Mouse (Mus musculus): Measurements from ENCODE around the gene Olfr1308. TPM values are rescaled to one million over a fixed set of nuclear protein-coding genes. Genes with fewer than 3 reads are reported as not detected.

Gene Olfr1308
- not detected in 2 replicates for polyA plus RNA-seq (2014; fragmentation: Nextera tagmentation; extraction: Ambion mirVana)

DNA sequence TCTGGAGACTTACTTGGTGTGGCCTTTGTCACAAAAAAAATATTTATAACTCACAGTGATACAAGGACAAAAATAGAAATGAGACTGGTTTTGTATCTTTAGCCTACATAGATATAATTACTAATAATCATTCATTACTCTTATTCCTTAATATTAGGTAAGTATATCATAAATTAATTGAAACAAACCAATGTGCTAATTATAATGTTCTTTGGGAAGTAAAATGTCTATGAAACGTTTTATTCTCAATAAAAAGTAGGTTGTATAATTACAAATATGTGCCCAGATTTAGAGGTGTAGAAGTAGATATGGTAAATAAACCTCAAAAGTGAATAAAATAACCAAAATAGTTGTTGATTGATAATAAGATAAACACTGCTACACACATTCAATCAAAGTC lies at the start of gene Olfr1308:
TSS of gene Olfr1308 (minus strand) at position 101 of the 400 bp plus-strand sequence.
- Histone ChIP-seq H3K9me3 (ENCODE audit: control insufficient read depth, low read length) (no peaks in the 10 kb centered on the region), H3K27me3 (ENCODE audit: control insufficient read depth, insufficient read depth, low read length) (no peaks in the 10 kb centered on the region), H3K4me3 (ENCODE audit: low read depth, low read length) (no peak within 1 kb of the TSS), H3K36me3 (ENCODE audit: control insufficient read depth, insufficient read depth, low read length) (no peaks in the 10 kb centered on the region), H3K4me2 (replicated peaks; ENCODE audit: low read depth, low read length) (no peak within 1 kb of the TSS), H3K4me1 (replicated peaks; ENCODE audit: control insufficient read depth, insufficient read depth, low read length) (no peaks in the 10 kb centered on the region), H3K27ac (ENCODE audit: low read depth, low read length) (no peak within 1 kb of the TSS), H3K9ac (ENCODE audit: low read depth, low read length) (no peak within 1 kb of the TSS)
- 57% methylated on average over 1 of the region's 1 CpGs for WGBS
- DNase-seq (ENCODE audit: low spot score) (no peak), ATAC-seq (ENCODE audit: low FRiP score) (no peak)

GRCm38 (mm10) chr2:112012608-112013007 lies 47.9 kb upstream of the Olfr1308 start, which contains the start of gene Olfr1310:
Gene Olfr1310, minus strand, starts transcription at chr2:112012708.
- Histone ChIP-seq H3K36me3 (ENCODE audit: control insufficient read depth, insufficient read depth, low read length) (no peaks in the 10 kb centered on the region), H3K27ac (ENCODE audit: low read depth, low read length) (no peak within 1 kb of the TSS), H3K4me2 (replicated peaks; ENCODE audit: low read depth, low read length) (no peak within 1 kb of the TSS), H3K4me1 (replicated peaks; ENCODE audit: control insufficient read depth, insufficient read depth, low read length) (no peaks in the 10 kb centered on the region), H3K4me3 (ENCODE audit: low read depth, low read length) (no peak within 1 kb of the TSS), H3K27me3 (ENCODE audit: control insufficient read depth, insufficient read depth, low read length) (no peaks in the 10 kb centered on the region), H3K9ac (ENCODE audit: low read depth, low read length) (no peak within 1 kb of the TSS), H3K9me3 (ENCODE audit: control insufficient read depth, low read length) (no peaks in the 10 kb centered on the region)
- no peak for ATAC-seq (ENCODE audit: low FRiP score)
- no peak for DNase-seq (ENCODE audit: low spot score)

DNA sequence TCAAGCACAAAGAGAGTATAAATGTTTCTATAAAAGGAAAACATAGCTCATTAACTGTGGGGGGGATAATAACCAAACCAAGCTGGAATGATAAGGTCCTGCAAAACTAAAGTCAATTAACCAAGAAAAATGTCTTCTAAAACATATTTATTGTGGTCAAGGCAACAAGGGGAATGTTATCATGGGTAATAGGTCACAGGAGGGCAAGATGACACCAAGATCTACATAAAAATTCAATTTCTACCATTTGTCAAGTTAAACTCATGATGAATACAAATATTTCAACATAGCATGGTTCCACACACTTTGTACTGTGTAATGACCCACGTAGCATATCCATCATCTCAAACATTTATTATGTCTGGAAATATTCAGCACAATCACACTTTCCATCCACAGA lies 25.4 kb upstream of the Olfr1308 start, which contains the start of gene Olfr1309:
TSS of gene Olfr1309 (minus strand) at position 101 of the 400 bp plus-strand sequence.
- H3K4me3 ChIP-seq (ENCODE audit: low read depth, low read length), result no peak within 1 kb of the TSS
- H3K9ac ChIP-seq (ENCODE audit: low read depth, low read length), result no peak within 1 kb of the TSS
- no peaks in the 10 kb centered on the region for H3K9me3 ChIP-seq (ENCODE audit: control insufficient read depth, low read length)
- DNase-seq (ENCODE audit: low spot score) (no peak), ATAC-seq (ENCODE audit: low FRiP score) (no peak)
- H3K27ac ChIP-seq (ENCODE audit: low read depth, low read length), result no peak within 1 kb of the TSS
- H3K27me3 ChIP-seq (ENCODE audit: control insufficient read depth, insufficient read depth, low read length), result no peaks in the 10 kb centered on the region
- WGBS, result 66% methylated on average over 1 of the region's 1 CpGs
- no peaks in the 10 kb centered on the region for H3K4me1 ChIP-seq (replicated peaks; ENCODE audit: control insufficient read depth, insufficient read depth, low read length)
- no peaks in the 10 kb centered on the region for H3K36me3 ChIP-seq (ENCODE audit: control insufficient read depth, insufficient read depth, low read length)
- no peak within 1 kb of the TSS for H3K4me2 ChIP-seq (replicated peaks; ENCODE audit: low read depth, low read length)

GRCm38 (mm10) chr2:111949340-111949739 lies 15.4 kb downstream of the Olfr1308 start, which contains the start of gene Olfr1307:
Gene Olfr1307, minus strand, starts transcription at chr2:111949440.
- no peaks in the 10 kb centered on the region for H3K27me3 ChIP-seq (ENCODE audit: control insufficient read depth, insufficient read depth, low read length)
- no peak within 1 kb of the TSS for H3K27ac ChIP-seq (ENCODE audit: low read depth, low read length)
- no peak within 1 kb of the TSS for H3K4me2 ChIP-seq (replicated peaks; ENCODE audit: low read depth, low read length)
- H3K9ac ChIP-seq (ENCODE audit: low read depth, low read length), result no peak within 1 kb of the TSS
- no peaks in the 10 kb centered on the region for H3K36me3 ChIP-seq (ENCODE audit: control insufficient read depth, insufficient read depth, low read length)
- 60% methylated on average over 1 of the region's 1 CpGs for WGBS
- no peaks in the 10 kb centered on the region for H3K9me3 ChIP-seq (ENCODE audit: control insufficient read depth, low read length)
- no peak within 1 kb of the TSS for H3K4me3 ChIP-seq (ENCODE audit: low read depth, low read length)
- H3K4me1 ChIP-seq (replicated peaks; ENCODE audit: control insufficient read depth, insufficient read depth, low read length), result no peaks in the 10 kb centered on the region
- DNase-seq (ENCODE audit: low spot score), result no peak
- no peak for ATAC-seq (ENCODE audit: low FRiP score)

GRCm38 (mm10) chr2:111916171-111916570 lies 48.6 kb downstream of the Olfr1308 start, which contains the start of gene Olfr1306:
Gene Olfr1306, minus strand, starts transcription at chr2:111916271.
- ATAC-seq (ENCODE audit: low FRiP score) (no peak), DNase-seq (ENCODE audit: low spot score) (no peak)
- 86% methylated on average over 1 of the region's 1 CpGs for WGBS
- H3K4me1 ChIP-seq (replicated peaks; ENCODE audit: control insufficient read depth, insufficient read depth, low read length), result no peaks in the 10 kb centered on the region
- no peak within 1 kb of the TSS for H3K4me2 ChIP-seq (replicated peaks; ENCODE audit: low read depth, low read length)
- H3K9ac ChIP-seq (ENCODE audit: low read depth, low read length), result no peak within 1 kb of the TSS
- no peaks in the 10 kb centered on the region for H3K27me3 ChIP-seq (ENCODE audit: control insufficient read depth, insufficient read depth, low read length)
- H3K9me3 ChIP-seq (ENCODE audit: control insufficient read depth, low read length), result no peaks in the 10 kb centered on the region
- H3K27ac ChIP-seq (ENCODE audit: low read depth, low read length), result no peak within 1 kb of the TSS
- no peak within 1 kb of the TSS for H3K4me3 ChIP-seq (ENCODE audit: low read depth, low read length)
- no peaks in the 10 kb centered on the region for H3K36me3 ChIP-seq (ENCODE audit: control insufficient read depth, insufficient read depth, low read length)

Other genes starting within 250 kb of the Olfr1308 start
- not detected in 2 replicates for gene Olfr1301, start 213.9 kb downstream of the Olfr1308 start, polyA plus RNA-seq (2014; fragmentation: Nextera tagmentation; extraction: Ambion mirVana)
- gene Olfr1302, start 187.5 kb downstream of the Olfr1308 start, polyA plus RNA-seq (2014; fragmentation: Nextera tagmentation; extraction: Ambion mirVana), result not detected in 2 replicates
- gene Olfr1303, start 144.6 kb downstream of the Olfr1308 start, polyA plus RNA-seq (2014; fragmentation: Nextera tagmentation; extraction: Ambion mirVana), result not detected in 2 replicates
- gene Olfr1305, start 87.8 kb downstream of the Olfr1308 start, polyA plus RNA-seq (2014; fragmentation: Nextera tagmentation; extraction: Ambion mirVana), result not detected in 2 replicates
- gene Olfr1306, start 48.7 kb downstream of the Olfr1308 start, polyA plus RNA-seq (2014; fragmentation: Nextera tagmentation; extraction: Ambion mirVana), result not detected in 2 replicates
- gene Olfr1307, start 15.5 kb downstream of the Olfr1308 start, polyA plus RNA-seq (2014; fragmentation: Nextera tagmentation; extraction: Ambion mirVana), result not detected in 2 replicates
- gene Olfr1309, start 25.3 kb upstream of the Olfr1308 start, polyA plus RNA-seq (2014; fragmentation: Nextera tagmentation; extraction: Ambion mirVana), result not detected in 2 replicates
- not detected in 2 replicates for gene Olfr1310, start 47.8 kb upstream of the Olfr1308 start, polyA plus RNA-seq (2014; fragmentation: Nextera tagmentation; extraction: Ambion mirVana)
- not detected in 2 replicates for gene Olfr1311, start 59.5 kb upstream of the Olfr1308 start, polyA plus RNA-seq (2014; fragmentation: Nextera tagmentation; extraction: Ambion mirVana)
- not detected in 2 replicates for gene Olfr1312, start 85.3 kb upstream of the Olfr1308 start, polyA plus RNA-seq (2014; fragmentation: Nextera tagmentation; extraction: Ambion mirVana)
- not detected in 2 replicates for gene Olfr1313, start 112.9 kb upstream of the Olfr1308 start, polyA plus RNA-seq (2014; fragmentation: Nextera tagmentation; extraction: Ambion mirVana)
- not detected in 2 replicates for gene Olfr1314, start 131.8 kb upstream of the Olfr1308 start, polyA plus RNA-seq (2014; fragmentation: Nextera tagmentation; extraction: Ambion mirVana)
- not detected in 2 replicates for gene Olfr1315-ps1, start 150.5 kb upstream of the Olfr1308 start, polyA plus RNA-seq (2014; fragmentation: Nextera tagmentation; extraction: Ambion mirVana)
- not detected in 2 replicates for gene Olfr1316, start 170.0 kb upstream of the Olfr1308 start, polyA plus RNA-seq (2014; fragmentation: Nextera tagmentation; extraction: Ambion mirVana)
- gene Olfr1317, start 175.4 kb upstream of the Olfr1308 start, polyA plus RNA-seq (2014; fragmentation: Nextera tagmentation; extraction: Ambion mirVana), result not detected in 2 replicates
- gene Olfr1318, start 189.3 kb upstream of the Olfr1308 start, polyA plus RNA-seq (2014; fragmentation: Nextera tagmentation; extraction: Ambion mirVana), result not detected in 2 replicates